Mouse (Mus musculus): Measurements from ENCODE around the gene Sin3a. TPM values are rescaled to one million over a fixed set of nuclear protein-coding genes. Genes with fewer than 3 reads are reported as not detected.

The Sin3a gene
- total RNA-seq, 2 experiments from 2014 or later, result 32.5 to 38.8 TPM

DNA sequence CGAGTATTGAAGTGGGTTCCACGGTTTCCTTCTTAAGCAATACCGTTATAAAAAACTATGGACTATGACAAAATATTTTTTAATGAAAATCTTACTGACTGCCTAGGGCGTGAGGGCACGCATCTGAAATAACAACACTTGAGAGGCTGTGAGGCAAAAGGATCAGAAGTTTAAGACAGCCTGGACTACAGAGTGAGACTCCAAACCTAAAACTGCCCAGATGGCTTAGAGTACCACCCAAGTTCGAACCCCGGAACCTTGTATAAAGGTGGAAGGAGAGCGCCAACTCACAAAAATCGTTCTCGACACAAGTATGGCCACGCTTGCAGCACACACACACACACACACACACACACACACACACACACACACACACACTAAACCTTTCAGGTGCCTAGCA is 86.7 kb downstream of the Sin3a start:
- no peak for DNase-seq (ENCODE audit: extremely low spot score in 1 of 2, low spot score in 1 of 2)

DNA sequence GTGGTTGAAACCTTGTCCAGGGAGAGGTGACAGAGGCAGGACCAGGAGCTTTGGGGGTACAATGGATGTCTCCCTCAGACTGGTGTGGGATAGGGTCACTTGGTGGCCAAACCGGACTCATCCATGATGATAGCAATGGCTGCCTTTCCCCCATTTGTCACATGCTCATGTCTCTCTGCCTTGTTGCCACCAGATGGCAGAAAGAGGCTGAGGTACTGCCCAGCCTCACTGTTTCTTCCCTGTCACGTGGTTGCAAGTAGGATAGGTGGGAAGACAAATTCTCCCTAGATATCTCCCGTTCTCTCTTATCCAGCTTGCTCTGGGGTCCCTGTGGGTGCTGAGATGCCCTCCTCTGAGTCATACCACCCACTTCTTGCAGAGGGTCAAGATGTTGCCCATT is 90.7 kb downstream of the Sin3a start:
- DNase-seq (ENCODE audit: extremely low spot score in 1 of 2, low spot score in 1 of 2), result no peak

DNA sequence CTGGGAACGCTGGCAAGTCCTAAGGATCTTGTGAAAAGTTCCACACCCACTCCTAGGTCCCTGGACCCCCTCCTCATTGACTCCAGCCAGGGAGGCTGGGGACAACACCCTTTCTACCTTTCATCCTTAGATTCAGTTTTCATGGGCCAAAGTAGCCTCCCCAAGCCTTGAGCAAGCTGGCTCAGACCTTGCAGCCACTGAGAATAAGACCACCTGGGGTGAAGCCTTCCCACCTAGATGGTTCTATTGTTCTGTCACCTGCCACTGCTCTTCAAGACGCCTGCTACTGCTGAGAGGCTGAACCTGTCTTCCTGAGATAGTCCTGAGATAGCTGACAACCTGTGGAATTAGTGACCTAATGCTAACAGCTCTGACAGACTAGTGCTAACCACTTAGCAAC is 91.3 kb downstream of the Sin3a start:
- DNase-seq (ENCODE audit: extremely low spot score in 1 of 2, low spot score in 1 of 2), result no peak

DNA sequence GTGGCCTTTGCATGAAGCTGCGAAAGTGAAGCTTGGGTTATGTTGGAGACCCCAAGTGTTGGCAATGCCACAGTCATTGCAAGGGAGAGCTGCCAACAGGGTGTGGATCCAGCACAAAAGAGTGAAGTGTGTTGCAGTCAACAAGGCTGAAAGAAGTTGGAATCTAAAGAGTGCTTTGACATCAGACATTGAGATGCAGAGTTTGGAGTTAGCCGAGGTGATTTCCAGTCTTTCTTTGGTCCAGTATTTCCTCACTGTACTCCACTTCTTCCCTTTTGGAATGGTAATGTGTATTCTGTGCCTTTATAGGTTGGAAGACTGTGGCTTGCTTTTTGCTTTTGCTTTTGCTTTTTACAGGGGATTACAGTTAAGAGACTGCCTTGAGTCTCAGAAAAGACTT is 94.3 kb downstream of the Sin3a start:
- no peak for DNase-seq (ENCODE audit: extremely low spot score in 1 of 2, low spot score in 1 of 2)

DNA sequence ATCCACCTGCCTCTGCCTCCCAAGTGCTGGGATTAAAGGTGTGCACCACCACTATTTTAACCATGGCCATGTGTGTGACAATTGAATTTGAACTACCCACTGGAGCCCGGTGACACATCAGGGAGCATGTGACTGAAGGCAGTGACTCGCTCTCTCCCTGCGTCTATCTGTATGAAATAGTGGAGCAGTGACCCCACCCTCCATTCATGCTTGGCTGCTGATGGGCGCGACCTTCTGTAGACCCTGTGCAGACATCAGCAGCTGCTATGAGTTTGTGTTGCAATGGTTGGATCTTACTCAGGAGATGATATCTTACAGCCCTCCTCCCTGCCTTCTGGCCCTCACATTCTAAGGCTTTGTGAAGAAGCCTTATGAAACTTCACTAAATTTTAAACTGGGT is 96.6 kb downstream of the Sin3a start:
- no peak for DNase-seq (ENCODE audit: extremely low spot score in 1 of 2, low spot score in 1 of 2)

Other genes starting within 250 kb of the Sin3a start
- not detected for gene Odf3l1, start 207.4 kb upstream of the Sin3a start, total RNA-seq (2021)
- 10 to 100 TPM; 19.9 to 25.1 TPM for gene Cspg4, start 207.0 kb upstream of the Sin3a start, total RNA-seq (2021)
- gene Snx33, start 143.7 kb upstream of the Sin3a start, total RNA-seq (2021), result 1 to 10 TPM; 8.1 to 8.4 TPM
- 10 to 100 TPM; 47.8 to 59.3 TPM for gene Imp3, start 134.6 kb upstream of the Sin3a start, total RNA-seq (2021)
- gene Snupn, start 121.2 kb upstream of the Sin3a start, total RNA-seq (2021), result 10 to 100 TPM; 16.1 to 16.3 TPM
- gene Ptpn9, start 77.1 kb upstream of the Sin3a start, total RNA-seq (2021), result 10 to 100 TPM; 29.2 to 30.9 TPM
- gene Man2c1, start 58.6 kb downstream of the Sin3a start, total RNA-seq (2021), result 100 to 1,000 TPM; 109 to 160 TPM
- gene Neil1, start 76.3 kb downstream of the Sin3a start, total RNA-seq (2021), result 1 to 10 TPM; 8.8 to 9.3 TPM
- gene Commd4, start 86.3 kb downstream of the Sin3a start, total RNA-seq (2021), result 10 to 100 TPM; 87.2 to 89.9 TPM
- not detected for gene Trcg1, start 164.5 kb downstream of the Sin3a start, total RNA-seq (2021)
- 10 to 100 TPM; 27.1 to 28.9 TPM for gene 1700017B05Rik, start 190.6 kb downstream of the Sin3a start, total RNA-seq (2021)